Mouse (Mus musculus) C2C12 (cell line): ENCODE results near the gene Slc25a27.

ENCODE experiments used
- CTCF ChIP-seq: IDR thresholded peaks from one replicate; pipeline ENCODE4 v1.5.1; 2011; ENCODE audit not compliant: control insufficient read depth, insufficient read depth, insufficient read length
- FOSL1 ChIP-seq: IDR thresholded peaks from one replicate; pipeline ENCODE4 v1.8.0; 2011; ENCODE audit warnings: mild to moderate bottlenecking, low read length; ENCODE audit not compliant: poor library complexity, insufficient read depth, severe bottlenecking
- MYOD1 ChIP-seq: IDR thresholded peaks from one replicate; pipeline ENCODE4 v1.6.1; 2011; ENCODE audit warnings: low read depth; ENCODE audit not compliant: control insufficient read depth, insufficient read length
- USF1 ChIP-seq: IDR thresholded peaks from one replicate; pipeline ENCODE4 v1.6.1; 2011; ENCODE audit warnings: low read depth, mild to moderate bottlenecking, control low read depth, moderate library complexity

GRCm38 (mm10) chr17:43612221-43612620, 54.8 kb downstream of the Slc25a27 start:
- no peak for TF ChIP-seq FOSL1
- TF ChIP-seq USF1, result no peak
- no peak for TF ChIP-seq CTCF
- TF ChIP-seq MYOD1, result no peak
